Mouse (Mus musculus): Measurements from ENCODE around the gene Sf3a1.

DNA sequence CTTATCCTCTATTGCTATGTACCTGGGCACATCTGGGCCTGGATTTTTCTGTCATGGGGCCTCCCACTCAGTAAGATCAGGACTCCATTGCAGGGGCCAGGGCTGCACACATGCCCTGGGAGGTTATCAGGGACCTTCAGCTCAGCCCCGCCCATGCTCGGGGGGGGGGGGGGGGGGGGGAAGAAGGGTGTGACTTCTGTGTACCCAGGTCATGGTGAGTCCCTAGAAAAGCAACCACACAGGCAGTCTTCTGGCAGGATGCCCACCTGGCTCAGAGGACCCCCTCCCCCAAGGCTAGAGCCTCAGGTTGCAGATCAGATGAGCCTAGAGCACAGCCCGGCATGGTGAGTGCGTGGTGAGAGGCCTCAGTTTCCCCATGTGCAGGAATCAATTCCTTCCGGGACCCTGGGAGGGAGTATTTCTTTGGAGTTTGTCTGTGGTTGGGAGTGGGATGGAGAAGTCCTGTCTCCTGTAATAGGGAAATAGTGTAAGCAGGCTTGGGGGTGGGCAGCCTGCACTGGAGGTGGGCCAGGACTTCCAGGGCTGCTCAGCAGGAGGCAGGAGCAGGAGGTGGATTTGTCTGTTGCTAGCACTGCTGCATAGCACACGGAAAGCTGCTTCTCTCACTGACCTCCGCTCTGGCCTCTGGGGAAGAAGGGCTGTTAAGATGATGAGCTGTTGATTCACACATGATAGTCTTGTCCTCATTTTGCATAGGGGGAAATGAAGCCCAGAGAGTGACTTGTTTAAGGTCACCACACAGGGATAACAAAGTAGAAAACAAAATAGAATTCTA, 63.4 kb downstream of the Sf3a1 start:
- no peak for TF ChIP-seq CTCF (IDR thresholded peaks at IDR 0.05; ENCODE audit: insufficient read depth, low read depth, low read length)
- no peak for TF ChIP-seq POLR2A (IDR thresholded peaks at IDR 0.05; ENCODE audit: insufficient read depth, low read depth, low read length)

Measured in olfactory bulb, adult 2 months (tissue).